Mouse (Mus musculus) kidney, embryonic 16.5 days (tissue): ENCODE results near the gene Maml2. TPM values are rescaled to one million over a fixed set of nuclear protein-coding genes. Genes with fewer than 3 reads are reported as not detected.
A peak's percentile ranks its signal among the peaks of the same experiment; 100 is the strongest.

Experiments used
- ATAC-seq: fragments of 200-750 bp; cut with Nextera tagmentation; 2 replicates; pipeline ENCODE4 v1.8.0; 2017; ENCODE audit warnings: moderate TSS enrichment; ENCODE audit not compliant: low FRiP score, low TSS enrichment
- H3K27ac ChIP-seq: fragments of 300-500 bp; sonication (generic); 2 replicates; pipeline ENCODE4 v1.5.1; 2014; ENCODE audit warnings: low read length
- H3K27me3 ChIP-seq: fragments of 300-500 bp; sonication (generic); 2 replicates; pipeline ENCODE4 v1.6.1; 2014; ENCODE audit warnings: low read length, control low read depth, mixed read lengths; ENCODE audit not compliant: insufficient read depth
- H3K36me3 ChIP-seq: fragments of 300-500 bp; sonication (generic); 2 replicates; pipeline ENCODE4 v1.6.1; 2014; ENCODE audit warnings: low read length, control low read depth, mixed read lengths; ENCODE audit not compliant: insufficient read depth
- H3K4me1 ChIP-seq: fragments of 300-500 bp; sonication (generic); 2 replicates; pipeline ENCODE4 v1.6.1; 2014; ENCODE audit warnings: low read length, control low read depth, mixed read lengths; ENCODE audit not compliant: insufficient read depth
- H3K4me2 ChIP-seq: fragments of 300-500 bp; sonication (generic); replicated peaks from 2 replicates; pipeline ENCODE4 v1.6.1; 2014; ENCODE audit warnings: low read depth, low read length
- H3K4me3 ChIP-seq: fragments of 300-500 bp; sonication (generic); 2 replicates; pipeline ENCODE4 v1.5.1; 2014; ENCODE audit warnings: mild to moderate bottlenecking, low read length
- H3K9ac ChIP-seq: fragments of 300-500 bp; sonication (generic); replicated peaks from 2 replicates; pipeline ENCODE4 v1.6.1; 2014; ENCODE audit warnings: low read length
- H3K9me3 ChIP-seq: fragments of 300-500 bp; sonication (generic); 2 replicates; pipeline ENCODE4 v1.6.1; 2016; ENCODE audit warnings: low read length, control low read depth
- whole genome bisulfite sequencing: fragments of 180-500 bp; shearing (Covaris S2); extraction: QIAGEN DNeasy Blood & Tissue Kit; methylation state at CpG from one replicate; pipeline ENCODE4 v1.1.7; 2014; 5-methylcytosine and 5-hydroxymethylcytosine counted together
- microRNA-seq: library from miRNA; unstranded; fragments of <30 nt; microRNA quantifications from one replicate; pipeline ENCODE4, GENCODE M21; 2016
- polyA plus RNA-seq: library from polyadenylated mRNA; unstranded; fragments of >200 nt; fragmentation: Nextera tagmentation; extraction: Ambion mirVana; gene quantifications from 2 replicates; pipeline ENCODE4 v1.2.1, GENCODE M21; 2015

Gene Maml2
- polyA plus RNA-seq, 1 experiment from 2014 or later: 10.0 TPM

DNA sequence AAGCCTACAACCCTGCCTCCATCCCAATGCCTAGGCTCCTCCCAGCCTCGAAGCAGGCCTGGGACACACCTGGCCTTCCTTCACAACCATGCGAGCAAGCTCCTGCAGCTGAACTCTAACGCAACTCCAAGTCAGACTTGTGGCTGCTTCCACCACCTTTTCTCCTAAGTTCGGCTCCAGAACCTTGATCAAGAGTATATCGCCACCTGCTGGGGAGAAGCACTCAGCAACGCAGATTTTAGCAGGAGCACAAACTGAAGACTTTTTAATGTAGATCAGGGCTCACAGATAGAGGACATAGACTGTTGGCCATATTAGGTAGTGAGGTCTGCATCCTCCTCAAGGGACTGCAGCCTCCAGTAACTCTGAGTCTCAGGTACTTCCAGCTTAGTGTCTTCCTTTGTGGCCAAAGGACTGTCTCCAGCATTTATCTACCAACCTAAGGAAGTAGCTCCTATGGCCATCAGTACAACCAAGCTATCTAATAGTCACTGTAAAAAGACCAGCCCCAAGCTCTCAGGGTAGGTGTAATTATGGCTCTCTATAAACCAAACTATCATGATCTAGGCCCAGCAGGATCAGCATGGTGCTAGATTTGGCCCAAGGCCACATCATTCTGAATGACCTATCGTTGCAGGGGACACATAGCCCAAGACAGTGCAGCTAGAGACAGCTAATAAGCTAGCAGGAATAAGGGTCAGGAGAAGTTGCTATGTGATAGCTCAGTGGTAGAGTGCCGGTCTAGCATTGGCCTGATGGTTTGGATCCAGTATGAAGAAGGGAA is 418.8 kb downstream of the Maml2 start:
- Histone ChIP-seq H3K9me3 (no peaks in the 10 kb centered on the region), H3K9ac (0 out of 2 replicates have a peak overlapping the region, but pooled peaks have one; percentile 38), H3K27me3 (no peaks in the 10 kb centered on the region), H3K27ac (no peak overlapping the region), H3K36me3 (no peaks in the 10 kb centered on the region), H3K4me1 (no peaks in the 10 kb centered on the region), H3K4me2 (peak overlapping the region; percentile 38), H3K4me3 (no peak overlapping the region)
- 26% methylated on average over 8 of the region's 8 CpGs for WGBS
- ATAC-seq: peak; percentile 80; the same call in 1 of the 2 replicates

DNA sequence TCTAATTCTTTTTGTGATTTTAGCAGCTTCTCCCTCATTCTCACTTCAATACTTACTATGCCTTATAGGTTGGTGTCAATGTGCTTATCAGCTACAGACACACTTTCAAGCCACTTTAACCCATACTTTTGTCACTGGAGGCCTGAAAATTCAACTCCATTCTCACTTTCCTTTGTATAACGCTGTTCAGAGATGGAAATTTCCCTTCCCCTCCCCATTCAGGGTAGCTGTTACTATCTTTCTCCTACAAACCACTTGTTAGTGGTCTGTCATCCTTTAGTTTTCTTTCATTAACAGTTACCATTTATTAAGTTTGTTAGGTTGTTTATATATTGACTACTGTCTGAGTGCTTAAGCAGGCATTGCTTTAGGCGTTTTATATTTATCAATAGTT is 450.6 kb downstream of the Maml2 start, which contains the start of gene Mtmr2:
Gene Mtmr2 (plus strand): TSS at position 7 of the 394 bp plus-strand sequence.
- no peaks in the 10 kb centered on the region for H3K36me3 ChIP-seq
- H3K9ac ChIP-seq: peak within 1 kb of the TSS; percentile 100
- WGBS: 49% methylated on average over 2 of the region's 2 CpGs
- H3K4me3 ChIP-seq: peak within 1 kb of the TSS; percentile 99
- H3K27me3 ChIP-seq: no peaks in the 10 kb centered on the region
- ATAC-seq: no peak
- H3K9me3 ChIP-seq: no peaks in the 10 kb centered on the region
- H3K4me1 ChIP-seq: peaks cover 9% of the 10 kb centered on the region
- peak within 1 kb of the TSS; percentile 69 for H3K4me2 ChIP-seq
- H3K27ac ChIP-seq: peak within 1 kb of the TSS; percentile 94

DNA sequence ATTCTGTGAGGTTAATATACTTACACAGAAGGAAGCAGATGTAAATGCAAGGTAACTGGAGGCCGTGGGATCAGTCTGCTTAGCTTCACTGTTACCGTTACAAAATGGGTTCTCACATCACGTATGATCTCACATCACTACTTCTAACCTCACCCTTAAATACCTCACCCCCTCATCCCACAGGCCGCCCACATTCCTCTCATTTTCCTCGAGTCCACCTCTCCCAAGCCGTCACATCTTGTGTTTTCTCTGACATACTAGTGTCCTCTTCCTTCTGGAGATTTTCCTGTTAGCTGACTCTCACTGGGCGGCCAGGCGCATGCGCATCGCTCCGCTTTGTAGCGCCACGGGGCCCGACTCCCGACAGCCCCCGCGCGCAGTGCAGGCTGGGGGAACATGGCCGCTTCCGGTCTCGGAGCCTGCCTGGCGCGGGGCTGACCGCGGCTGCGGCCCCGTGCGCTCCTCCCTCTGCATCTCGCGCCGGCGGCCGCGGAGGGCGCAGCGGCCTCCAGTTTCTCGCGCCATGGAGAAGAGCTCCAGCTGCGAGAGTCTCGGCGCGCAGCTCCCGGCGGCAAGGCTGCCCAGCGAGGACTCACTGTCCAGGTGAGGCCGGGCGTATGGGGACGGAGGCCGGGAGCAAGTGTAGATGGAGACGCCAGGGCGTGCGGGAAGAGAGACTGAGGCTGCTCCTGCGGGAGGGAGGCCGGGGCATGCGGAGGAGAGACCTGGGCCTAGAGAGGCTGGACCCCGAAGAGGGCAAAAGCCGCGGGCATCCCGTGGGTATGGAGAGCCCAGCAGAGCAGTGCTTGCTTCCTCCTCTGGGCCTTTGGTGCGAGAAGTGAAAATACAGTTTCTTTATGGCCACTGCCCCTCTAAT is 451.3 kb downstream of the Maml2 start:
- H3K27ac ChIP-seq: peak overlapping the region; percentile 94
- H3K4me2 ChIP-seq: peak overlapping the region; percentile 69
- H3K36me3 ChIP-seq: no peaks in the 10 kb centered on the region
- H3K4me3 ChIP-seq: peak overlapping the region; percentile 99
- H3K4me1 ChIP-seq: peaks cover 9% of the 10 kb centered on the region
- no peaks in the 10 kb centered on the region for H3K27me3 ChIP-seq
- under 1% methylated on average over 60 of the region's 60 CpGs for WGBS
- H3K9ac ChIP-seq: peak overlapping the region; percentile 100
- peak; percentile 99 for ATAC-seq
- 0 out of 2 replicates have a peak, but pooled peaks cover 5% of the 10 kb centered on the region for H3K9me3 ChIP-seq

DNA sequence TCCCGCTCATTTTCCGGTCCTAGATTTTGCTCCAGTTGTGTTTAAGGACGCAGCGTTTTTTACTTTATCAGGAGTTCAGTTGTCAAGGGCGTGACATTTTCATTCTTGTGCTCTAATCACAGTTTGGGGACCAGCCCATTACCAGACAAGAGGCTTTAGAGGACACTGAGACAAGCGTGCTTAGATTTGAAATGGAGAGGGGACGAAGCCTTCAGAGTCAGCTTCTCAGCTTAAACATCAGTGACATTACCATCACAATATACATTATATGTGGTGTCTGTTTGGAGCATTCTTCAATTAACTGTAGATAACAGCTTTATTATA is 451.9 kb downstream of the Maml2 start:
- peak overlapping the region; percentile 99 for H3K4me3 ChIP-seq
- 1% methylated on average over 7 of the region's 7 CpGs for WGBS
- no peak for ATAC-seq
- peak overlapping the region; percentile 94 for H3K27ac ChIP-seq
- H3K27me3 ChIP-seq: no peaks in the 10 kb centered on the region
- H3K4me1 ChIP-seq: peaks cover 9% of the 10 kb centered on the region
- no peaks in the 10 kb centered on the region for H3K36me3 ChIP-seq
- peak overlapping the region; percentile 69 for H3K4me2 ChIP-seq
- peak overlapping the region; percentile 100 for H3K9ac ChIP-seq
- 0 out of 2 replicates have a peak, but pooled peaks cover 5% of the 10 kb centered on the region for H3K9me3 ChIP-seq

DNA sequence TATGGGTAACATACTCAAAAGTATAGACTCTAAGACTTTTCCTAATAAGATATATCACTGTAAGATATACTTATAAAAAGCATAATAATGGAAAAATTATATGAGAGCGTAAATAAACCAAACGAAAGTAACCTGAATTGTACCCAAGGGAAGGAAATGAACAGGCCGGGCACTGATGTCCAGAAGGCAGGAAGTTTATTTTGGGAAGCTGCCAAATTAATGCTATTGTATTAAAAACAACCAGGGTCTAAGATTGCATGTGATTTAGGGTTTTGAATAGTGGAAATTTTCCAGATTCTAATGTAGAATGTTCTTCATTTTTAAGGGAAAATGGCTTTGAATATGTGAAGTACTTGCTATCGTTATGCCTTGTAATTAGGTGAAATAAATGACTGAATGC is 454.8 kb downstream of the Maml2 start:
- peaks cover 9% of the 10 kb centered on the region for H3K4me1 ChIP-seq
- no peak overlapping the region for H3K4me3 ChIP-seq
- WGBS: 50% methylated on average over 4 of the region's 4 CpGs
- H3K9ac ChIP-seq: no peak overlapping the region
- H3K9me3 ChIP-seq: 0 out of 2 replicates have a peak, but pooled peaks cover 5% of the 10 kb centered on the region
- no peak for ATAC-seq
- no peak overlapping the region for H3K27ac ChIP-seq
- no peaks in the 10 kb centered on the region for H3K27me3 ChIP-seq
- no peak overlapping the region for H3K4me2 ChIP-seq
- H3K36me3 ChIP-seq: no peaks in the 10 kb centered on the region

Small RNAs within 50 kb of the gene (microRNA-seq; reads per million reads assigned to microRNA genes)
- not detected for gene Gm22643

Other genes with a start within 250 kb of the Maml2 start
- 7.8 and 9.4 TPM in 2 replicates for gene Jrkl, start 52.1 kb upstream of the Maml2 start, polyA plus RNA-seq
- gene Ccdc82, start 51.0 kb upstream of the Maml2 start, polyA plus RNA-seq: 9.6 and 10.9 TPM in 2 replicates
- not detected in 2 replicates for gene Gm17571, start 148.8 kb downstream of the Maml2 start, polyA plus RNA-seq